Comparison of ENCODE assay signal across 24 mouse cellular contexts in genomic region chr1:43377491-43378263, GRCm38 (mm10).
"Had no signal": no experiment of that assay in that cellular context is flagged by ENCODE, and none has a peak within 500 bp of the region (broad histone marks: within the 10 kb centered on the region; RNA-seq: fewer than 3 reads in every experiment).

No protein-coding gene starts in this region.

- H3K27ac ChIP-seq: gastrocnemius, adult 2 months; heart, embryonic 10.5 days; hindbrain, embryonic 10.5 days; hindbrain, embryonic 12.5 days; hindbrain, embryonic 14.5 days; layer of hippocampus, adult 2 months; left cerebral cortex, adult 2 months; limb, embryonic 10.5 days; limb, embryonic 12.5 days; liver, embryonic 12.5 days; liver, embryonic 14.5 days had no signal

- ATAC-seq: forebrain, embryonic 16.5 days; hindbrain, embryonic 16.5 days; inflammation-experienced regulatory T-cells, adult 6 months; liver, embryonic 12.5 days had no signal

- H3K4me2 ChIP-seq: heart, embryonic 12.5 days; hindbrain, embryonic 12.5 days; hindbrain, embryonic 14.5 days; limb, embryonic 12.5 days; liver, embryonic 12.5 days had no signal

- H3K9me3 ChIP-seq: heart, embryonic 10.5 days; heart, embryonic 12.5 days; hindbrain, embryonic 10.5 days; hindbrain, embryonic 12.5 days; limb, embryonic 10.5 days; limb, embryonic 12.5 days; liver, embryonic 12.5 days had no signal

- H3K9ac ChIP-seq: heart, embryonic 12.5 days; hindbrain, embryonic 12.5 days; hindbrain, embryonic 14.5 days; limb, embryonic 12.5 days; liver, embryonic 12.5 days; liver, embryonic 14.5 days had no signal

- H3K4me1 ChIP-seq: heart, embryonic 10.5 days; heart, embryonic 12.5 days; hindbrain, embryonic 10.5 days; hindbrain, embryonic 12.5 days; limb, embryonic 12.5 days had no signal

- H3K27me3 ChIP-seq: heart, embryonic 12.5 days; hindbrain, embryonic 12.5 days; limb, embryonic 12.5 days; liver, embryonic 12.5 days had no signal

- DNase-seq: gastrocnemius, adult 2 months; gastrocnemius, postnatal 10 days; gastrocnemius, postnatal 25 days; heart, adult 18-20 months; heart, postnatal 10 days; heart, postnatal 4 days; kidney, adult 18-20 months; kidney, adult 8-10 months; kidney, postnatal 25 days; liver had no signal

- H3K36me3 ChIP-seq: heart, embryonic 10.5 days; heart, embryonic 12.5 days; hindbrain, embryonic 10.5 days; hindbrain, embryonic 12.5 days; limb, embryonic 10.5 days; limb, embryonic 12.5 days; liver, embryonic 12.5 days had no signal

- H3K4me3 ChIP-seq: gastrocnemius, adult 2 months; heart, embryonic 10.5 days; heart, embryonic 12.5 days; hindbrain, embryonic 10.5 days; hindbrain, embryonic 12.5 days; layer of hippocampus, adult 2 months; left cerebral cortex, adult 2 months; limb, embryonic 10.5 days; limb, embryonic 12.5 days; liver, embryonic 12.5 days had no signal
